Mouse (Mus musculus): ENCODE measurements around the gene Tns1. TPM values are rescaled to one million over a fixed set of nuclear protein-coding genes. Genes with fewer than 3 reads are reported as not detected.

Gene Tns1
- total RNA-seq (2015) = 4.9 and 5.5 TPM in 2 replicates
- 2.9 and 3.2 TPM in 2 replicates for total RNA-seq (2017)

DNA sequence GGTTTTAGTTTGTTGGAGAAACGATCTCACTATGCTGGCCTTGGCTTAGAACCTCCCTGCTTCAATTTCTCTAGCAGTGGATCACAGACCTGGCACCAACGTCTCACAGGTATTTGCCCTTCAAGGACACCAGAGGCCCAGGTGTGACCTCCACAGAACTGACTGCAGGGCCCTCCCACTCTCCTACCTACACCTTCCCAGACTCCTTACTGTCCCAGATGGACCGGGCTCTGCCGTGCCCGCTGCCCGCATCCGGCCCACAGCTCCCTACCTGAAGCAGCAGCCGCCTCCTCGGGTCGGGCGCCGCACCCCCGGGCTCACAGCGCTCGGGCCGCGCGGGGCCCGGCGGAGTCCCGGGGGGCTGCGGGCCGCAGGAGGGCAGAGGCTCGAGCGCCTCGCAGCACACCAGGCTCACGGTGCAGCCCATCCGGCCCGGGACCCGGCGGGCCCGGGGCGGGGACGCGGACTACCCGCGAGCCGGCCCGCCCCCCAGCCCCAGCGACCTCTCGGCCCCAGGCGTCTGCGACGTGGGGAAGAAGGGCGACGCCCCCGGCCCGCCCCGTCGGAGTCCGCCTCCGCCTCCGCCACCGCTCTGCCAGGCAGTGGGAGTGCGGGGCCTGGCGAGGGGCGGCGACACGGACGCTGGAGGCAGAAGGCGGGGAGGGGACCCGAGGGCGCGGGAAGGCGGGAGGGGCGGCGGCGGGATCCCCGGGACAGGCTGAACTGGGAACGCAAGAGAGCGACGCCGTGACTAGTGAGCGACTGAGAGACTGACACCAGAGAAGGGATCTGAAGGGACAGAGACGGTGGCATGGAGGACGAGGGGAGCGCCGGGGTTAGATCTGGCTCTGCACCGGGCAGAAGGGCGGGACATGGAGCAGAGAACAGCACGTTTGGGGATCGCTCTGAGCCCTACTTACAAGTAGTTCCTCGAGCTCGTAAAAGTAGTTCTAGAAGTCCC is at the start of gene Tns1:
TSS of gene Tns1 (minus strand) at position 429 of the 961 bp plus-strand sequence.
- peak; percentile 66 for ATAC-seq (ENCODE audit: poor library complexity, severe bottlenecking)

DNA sequence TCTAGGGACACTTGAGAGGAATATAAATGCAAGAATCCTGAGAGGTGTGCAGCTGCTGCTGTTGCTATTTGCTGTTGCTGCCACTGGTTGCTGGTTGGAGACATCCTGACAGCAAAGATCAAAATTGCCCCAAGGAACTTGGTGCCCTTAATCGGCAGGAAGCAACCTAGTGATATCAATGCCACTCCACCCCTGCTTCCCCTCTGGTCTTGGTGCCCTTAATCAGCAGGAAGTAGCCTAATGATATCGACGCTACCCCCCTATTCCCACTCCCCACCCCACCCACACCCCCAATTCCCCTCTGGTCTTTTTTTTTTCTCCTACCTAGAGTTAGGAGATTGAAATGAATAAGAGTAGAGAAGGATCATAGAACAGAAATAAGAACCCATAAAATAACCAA is 48.5 kb upstream of the Tns1 start:
- ATAC-seq (ENCODE audit: poor library complexity, severe bottlenecking) = no peak

DNA sequence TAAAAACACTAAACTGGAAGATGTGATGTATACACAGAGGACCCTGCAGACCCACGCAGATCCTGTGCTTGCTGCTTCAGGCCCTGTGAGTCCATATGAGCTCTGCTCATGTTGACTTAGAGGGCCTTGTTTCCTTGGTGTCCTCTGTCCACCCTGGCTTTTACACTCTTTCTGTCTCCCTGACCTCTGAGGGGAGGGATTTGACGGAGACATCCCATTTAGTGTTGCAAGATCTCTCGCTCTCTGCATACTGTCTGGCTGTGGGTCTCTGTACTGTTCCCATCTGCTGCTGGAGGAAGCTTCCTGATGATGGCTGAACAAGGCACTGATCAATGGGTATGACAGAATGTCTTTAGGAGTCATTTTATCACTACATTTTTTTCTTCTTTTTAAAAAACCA is 45.5 kb upstream of the Tns1 start:
- no peak for ATAC-seq (ENCODE audit: poor library complexity, severe bottlenecking)

DNA sequence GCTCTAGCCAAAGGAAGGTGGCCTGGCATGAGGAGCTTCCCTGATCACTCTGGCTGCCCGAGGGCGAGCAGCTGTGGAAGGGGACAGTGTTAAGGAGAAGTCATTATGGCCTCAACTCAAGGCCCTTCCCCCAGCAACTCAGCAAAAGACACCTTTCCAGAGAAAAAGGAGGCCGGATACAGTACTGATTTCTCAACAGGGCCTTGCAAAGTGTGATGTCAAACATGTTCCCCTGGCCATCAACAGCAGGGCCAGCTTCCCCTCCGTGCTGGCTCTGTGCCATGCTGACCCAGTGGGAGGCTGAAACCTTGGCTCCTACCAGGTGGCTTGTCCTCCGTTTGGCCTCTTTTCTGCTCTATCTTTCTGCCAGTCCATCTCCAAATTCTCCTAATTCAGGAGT is 42.9 kb upstream of the Tns1 start:
- peak; percentile 98 for ATAC-seq (ENCODE audit: poor library complexity, severe bottlenecking)

DNA sequence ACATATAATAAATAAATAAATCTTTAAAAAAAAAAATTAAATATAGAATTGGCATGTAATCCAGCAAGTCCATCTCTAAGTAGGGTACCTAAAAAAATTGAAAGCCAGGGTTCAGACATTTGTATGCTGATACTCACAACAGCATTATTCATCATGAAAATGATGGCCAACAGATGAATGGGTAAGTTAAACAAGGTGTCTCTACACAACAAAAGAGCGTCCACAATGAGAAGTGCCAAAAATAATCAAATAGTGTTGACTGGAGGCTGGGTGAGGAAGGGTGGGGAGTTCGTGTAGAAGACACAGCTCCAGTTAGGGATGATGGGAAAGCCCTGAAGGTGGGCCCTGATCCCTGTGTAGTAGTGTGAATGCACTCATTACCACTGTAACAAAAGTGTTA is 35.8 kb upstream of the Tns1 start:
- no peak for ATAC-seq (ENCODE audit: poor library complexity, severe bottlenecking)

DNA sequence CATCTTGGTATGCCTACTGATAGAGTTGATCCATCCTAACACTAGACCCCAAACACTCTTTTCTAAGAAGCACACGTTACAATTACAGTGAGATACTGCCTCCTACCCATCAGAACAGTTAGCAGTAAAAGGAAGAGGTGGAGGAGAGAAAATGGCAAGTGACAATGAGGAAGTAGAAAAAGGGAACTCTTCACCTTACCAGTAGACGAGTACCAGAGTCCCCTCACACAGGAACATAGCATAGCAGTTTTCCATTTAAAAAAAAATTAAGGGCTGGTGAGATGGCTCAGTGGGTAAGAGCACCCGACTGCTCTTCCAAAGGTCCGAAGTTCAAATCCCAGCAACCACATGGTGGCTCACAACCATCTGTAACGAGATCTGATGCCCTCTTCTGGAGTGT is 35.4 kb upstream of the Tns1 start:
- peak; percentile 55 for ATAC-seq (ENCODE audit: poor library complexity, severe bottlenecking)

DNA sequence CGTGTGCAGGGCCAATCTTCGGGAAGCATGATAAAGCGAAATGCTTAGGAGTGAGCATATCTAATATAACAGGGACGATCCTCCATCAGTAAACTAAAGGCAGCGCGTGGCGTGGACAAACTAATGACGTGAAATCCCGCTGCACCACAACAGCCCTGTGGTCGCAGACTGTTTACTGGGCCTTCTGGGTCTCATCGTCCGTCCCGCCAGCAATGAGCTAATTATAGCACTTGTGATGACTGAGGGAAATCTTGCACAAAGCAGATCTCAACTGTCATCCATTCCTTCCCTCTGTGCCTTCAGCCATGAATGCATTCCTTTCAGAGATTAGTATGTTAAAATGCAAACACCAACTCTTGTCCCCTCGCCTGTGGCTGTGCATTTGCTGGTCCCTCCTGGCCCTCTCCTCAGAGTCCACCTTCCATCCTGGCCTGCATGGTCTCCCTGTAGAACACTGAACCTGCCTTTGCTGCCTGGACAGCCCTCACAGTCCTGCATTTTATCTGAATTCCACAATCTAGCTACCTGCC is 32.2 kb upstream of the Tns1 start:
- ATAC-seq (ENCODE audit: poor library complexity, severe bottlenecking) = no peak

DNA sequence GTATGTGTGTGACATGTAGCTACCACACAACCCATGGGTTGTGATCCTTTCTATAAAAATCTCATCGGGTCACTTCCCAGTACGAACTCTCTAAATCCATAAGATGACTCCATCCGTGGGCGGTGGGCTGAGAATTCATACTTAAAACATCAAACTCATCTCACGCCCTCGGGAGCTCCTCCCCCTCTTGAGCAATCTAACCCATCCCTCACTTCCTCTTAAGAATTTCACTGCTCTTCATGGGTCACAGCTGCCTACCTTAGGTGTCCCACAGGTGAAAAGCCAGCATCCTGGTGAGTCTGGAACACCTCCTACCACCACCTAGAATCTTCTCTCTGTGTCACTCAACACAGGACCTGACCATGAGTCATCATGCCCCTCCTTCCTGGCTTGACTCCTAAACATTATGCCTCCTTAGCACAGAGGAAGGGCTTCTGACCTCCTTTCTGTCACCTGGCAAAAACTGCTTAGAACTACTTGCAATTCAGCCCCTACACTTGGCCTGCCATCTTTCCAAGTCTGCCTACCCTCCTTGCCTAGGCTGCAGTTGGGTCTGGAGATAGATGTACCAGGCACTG is 31.3 kb upstream of the Tns1 start:
- ATAC-seq (ENCODE audit: poor library complexity, severe bottlenecking) = peak; percentile 72

DNA sequence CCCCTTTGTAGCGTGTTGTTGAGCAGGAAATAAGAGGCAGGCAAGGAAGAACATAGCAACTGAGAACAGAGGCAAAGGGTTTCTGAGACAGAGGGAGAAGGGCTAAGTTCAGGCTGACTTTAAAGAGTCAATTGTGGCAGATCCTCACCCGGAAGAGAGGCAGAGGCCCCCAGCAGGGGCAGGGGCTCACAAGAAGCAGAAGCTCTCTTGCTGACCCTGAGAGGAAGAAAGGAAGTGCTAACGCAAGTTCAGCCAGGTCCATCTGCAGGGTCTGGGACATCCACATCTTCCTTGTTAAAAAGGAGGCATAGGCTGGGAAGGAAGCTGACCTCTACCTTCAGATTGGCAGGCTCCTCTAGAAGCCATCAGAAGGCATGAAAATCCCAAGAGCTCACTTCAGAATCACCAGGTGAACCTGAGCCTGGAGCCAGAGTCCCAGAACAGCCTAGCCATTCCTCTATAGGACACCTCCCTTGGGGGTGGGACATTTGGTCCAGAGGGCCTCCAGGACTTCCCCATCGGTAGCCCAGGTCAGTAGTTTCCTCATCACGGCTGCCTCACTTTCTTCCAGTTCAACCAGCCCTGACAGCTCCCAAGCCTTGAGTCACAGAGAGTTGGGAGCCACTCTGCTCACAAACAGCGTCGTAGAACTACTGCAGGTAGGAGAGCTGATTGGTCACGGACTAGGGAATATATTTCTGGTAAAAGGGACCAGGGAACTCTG is 29.4 kb upstream of the Tns1 start, which contains the start of gene Cxcr2:
TSS of gene Cxcr2 (plus strand) at position 529 of the 724 bp plus-strand sequence.
- peak; percentile 53 for ATAC-seq (ENCODE audit: poor library complexity, severe bottlenecking)

DNA sequence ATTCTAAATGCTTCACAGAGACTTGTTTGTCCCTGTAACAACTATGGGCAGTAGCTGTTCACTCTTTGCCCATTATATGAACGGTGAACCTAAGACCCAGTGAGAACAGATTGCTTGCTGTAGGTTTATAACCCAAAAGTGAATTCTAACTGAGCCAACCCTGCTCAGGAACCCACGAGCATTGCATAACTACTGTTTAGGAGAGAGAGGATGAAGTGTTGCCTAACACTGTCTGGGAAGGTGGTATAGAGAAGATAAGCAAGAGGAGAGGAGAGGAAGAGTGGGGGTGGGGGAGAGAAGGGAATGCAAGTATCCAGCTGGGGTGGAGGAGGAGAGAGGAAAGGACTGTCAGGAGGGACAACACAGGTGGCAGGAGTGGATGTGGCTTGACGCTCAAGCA is 26.8 kb upstream of the Tns1 start:
- ATAC-seq (ENCODE audit: poor library complexity, severe bottlenecking) = no peak

DNA sequence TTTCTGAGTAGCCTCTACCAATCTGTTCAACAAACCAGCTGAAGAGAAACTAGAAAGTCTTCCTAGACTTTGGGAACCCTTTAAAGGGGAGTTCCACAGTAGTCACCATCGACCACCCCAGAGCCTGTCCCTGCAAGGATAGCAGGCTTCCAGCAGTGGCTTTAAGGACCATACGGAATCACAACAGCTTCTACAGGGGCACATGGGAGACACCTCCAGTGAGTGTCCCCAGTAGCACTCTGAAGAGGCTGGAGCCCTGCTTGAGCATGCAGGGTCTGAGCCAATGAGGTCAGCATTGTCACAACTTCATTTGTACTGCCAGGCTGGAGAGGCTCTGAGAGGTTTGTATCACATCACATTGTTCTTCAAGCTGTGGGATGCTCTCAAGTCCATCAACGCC is 25.9 kb upstream of the Tns1 start:
- ATAC-seq (ENCODE audit: poor library complexity, severe bottlenecking) = no peak

DNA sequence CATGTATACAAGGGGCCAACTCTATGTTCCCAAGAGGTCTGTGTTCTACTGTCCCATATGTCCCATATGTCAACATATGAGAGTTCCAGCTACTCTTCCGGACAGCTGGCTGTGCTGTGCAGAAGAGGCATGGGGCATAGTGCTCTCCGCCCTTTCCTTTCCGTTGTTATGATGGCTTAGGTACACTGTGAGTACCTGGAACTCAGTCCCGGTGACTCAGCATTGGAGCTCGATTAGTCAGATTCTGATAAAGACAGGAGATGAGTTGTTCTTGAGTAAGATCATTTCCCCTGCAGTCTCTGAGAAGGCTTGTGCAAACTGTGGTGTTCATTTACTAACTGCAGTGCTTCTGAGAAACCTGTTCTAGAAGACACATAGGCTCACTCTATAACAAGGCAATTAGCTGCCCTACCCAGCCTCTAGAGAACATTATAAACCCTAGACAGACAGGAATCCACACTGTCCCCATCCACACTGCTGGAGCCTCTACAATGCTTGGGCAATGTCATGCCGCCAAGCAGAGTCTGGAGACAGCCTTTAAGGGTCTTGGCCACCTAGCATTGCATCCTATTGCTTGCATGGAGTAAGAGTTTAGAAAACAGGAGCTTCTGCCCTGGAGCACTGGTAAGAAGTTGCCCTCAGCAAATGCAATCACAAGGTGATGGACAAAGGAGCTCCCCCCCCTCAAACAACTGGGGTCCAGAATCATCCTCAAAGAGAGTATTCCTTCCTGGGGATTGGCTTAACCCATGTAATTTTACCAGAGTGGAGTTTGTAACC is 25.0 kb upstream of the Tns1 start:
- ATAC-seq (ENCODE audit: poor library complexity, severe bottlenecking) = peak; percentile 58

DNA sequence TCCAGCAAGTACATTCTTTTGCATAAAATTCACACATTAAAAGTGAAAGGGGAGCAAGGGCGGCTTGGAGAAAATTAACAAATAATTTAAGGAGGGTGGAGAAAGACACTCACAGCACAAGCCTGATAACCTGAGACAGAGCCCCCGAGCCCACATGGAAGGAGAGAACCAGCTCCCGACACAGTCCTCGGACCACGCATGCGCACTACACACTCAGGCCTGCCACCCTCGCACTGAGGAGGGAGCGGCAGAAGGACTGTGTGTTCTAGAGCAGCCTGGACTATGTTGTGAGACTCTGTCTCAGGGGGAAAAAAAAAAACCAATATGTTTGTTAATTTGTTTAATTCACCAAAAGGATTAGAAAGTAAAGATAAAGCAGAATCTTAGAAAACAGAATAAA is 17.5 kb upstream of the Tns1 start:
- ATAC-seq (ENCODE audit: poor library complexity, severe bottlenecking) = no peak

DNA sequence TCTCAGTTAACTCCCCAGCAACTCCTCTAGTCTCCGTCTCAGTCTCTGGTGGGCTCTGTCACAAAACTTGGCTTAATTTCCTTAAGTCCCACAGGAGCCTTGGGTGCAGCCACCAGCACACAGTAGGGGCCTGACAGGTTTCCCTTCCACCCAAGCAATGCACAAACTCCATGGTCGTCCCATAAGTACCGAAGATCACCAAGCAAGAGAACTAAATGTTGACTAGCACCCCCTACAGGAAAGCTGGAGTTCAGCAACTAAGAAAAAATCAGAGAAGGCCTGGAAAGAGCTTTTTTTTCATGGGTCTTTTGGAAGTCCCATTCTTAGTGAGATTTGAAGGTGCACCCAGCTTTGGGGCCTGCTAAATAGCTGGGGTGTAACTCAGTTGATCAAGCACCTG is 15.2 kb upstream of the Tns1 start:
- peak; percentile 56 for ATAC-seq (ENCODE audit: poor library complexity, severe bottlenecking)

DNA sequence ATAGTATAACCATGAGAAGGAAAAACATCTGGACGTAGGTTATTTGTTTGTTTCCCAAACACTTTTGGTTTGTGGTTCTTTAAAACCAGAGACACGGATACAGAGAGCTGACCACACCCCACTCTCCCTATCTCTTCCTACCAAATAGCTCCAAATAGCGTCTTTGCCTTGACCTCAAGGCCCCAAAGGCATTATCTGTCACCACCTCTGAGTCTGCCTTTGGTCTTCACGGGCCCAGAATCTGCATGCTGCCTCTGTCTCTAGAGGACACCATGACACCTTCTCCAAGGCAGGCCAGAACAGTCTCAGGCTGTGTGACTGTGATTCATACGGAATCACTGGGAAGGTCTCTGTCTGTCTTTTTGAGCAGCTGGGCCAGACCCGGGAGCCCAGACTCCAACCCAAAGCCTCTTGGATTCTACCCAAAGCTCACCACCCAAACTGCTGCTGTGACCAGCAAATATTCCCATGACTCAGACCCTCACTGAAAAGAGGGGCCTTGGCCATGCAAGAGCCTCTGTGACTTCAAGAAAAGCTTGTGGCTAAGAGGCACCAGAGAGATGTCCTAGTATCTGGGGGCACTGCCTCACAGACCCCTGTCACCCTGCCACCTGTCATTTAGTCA is 11.2 kb upstream of the Tns1 start:
- ATAC-seq (ENCODE audit: poor library complexity, severe bottlenecking) = no peak

DNA sequence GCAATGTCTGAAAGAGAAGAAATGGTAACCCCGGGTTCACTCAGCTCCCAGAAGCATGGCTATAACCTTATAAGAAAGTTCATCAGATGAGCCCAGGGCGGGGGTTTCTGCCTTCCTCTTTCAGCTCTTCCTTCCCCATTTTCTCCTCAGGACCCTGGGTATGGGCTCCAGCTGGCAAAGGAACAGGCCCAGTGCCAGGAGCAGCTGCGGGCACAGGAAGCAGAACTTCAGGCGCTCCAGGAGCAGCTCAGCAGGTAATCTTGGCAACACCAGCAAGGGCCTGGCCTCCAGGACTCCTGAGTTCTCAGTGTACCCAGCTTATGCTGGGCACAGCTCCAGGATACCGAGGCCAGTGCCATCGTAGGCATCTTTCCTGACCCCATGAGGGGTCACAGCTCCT is 9.7 kb upstream of the Tns1 start:
- peak; percentile 77 for ATAC-seq (ENCODE audit: poor library complexity, severe bottlenecking)

DNA sequence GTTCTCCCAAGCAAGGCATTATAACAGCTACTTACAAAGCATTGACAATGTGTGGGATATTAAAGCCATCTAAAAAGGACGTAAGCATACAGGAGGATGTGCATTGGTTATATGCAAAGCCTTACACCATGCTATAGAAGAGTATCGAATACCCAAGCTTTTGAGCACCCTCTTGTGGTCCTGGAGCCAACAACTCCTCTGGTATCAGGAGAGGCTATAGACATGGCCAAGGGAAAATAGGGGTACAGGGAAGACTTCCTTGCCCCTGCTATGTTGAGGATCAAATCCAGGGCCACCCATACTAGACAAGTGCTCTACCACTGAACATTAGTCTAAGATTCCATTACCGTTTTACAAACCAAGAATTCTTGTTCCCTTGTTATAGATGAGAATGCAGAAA is 7.8 kb upstream of the Tns1 start:
- no peak for ATAC-seq (ENCODE audit: poor library complexity, severe bottlenecking)

DNA sequence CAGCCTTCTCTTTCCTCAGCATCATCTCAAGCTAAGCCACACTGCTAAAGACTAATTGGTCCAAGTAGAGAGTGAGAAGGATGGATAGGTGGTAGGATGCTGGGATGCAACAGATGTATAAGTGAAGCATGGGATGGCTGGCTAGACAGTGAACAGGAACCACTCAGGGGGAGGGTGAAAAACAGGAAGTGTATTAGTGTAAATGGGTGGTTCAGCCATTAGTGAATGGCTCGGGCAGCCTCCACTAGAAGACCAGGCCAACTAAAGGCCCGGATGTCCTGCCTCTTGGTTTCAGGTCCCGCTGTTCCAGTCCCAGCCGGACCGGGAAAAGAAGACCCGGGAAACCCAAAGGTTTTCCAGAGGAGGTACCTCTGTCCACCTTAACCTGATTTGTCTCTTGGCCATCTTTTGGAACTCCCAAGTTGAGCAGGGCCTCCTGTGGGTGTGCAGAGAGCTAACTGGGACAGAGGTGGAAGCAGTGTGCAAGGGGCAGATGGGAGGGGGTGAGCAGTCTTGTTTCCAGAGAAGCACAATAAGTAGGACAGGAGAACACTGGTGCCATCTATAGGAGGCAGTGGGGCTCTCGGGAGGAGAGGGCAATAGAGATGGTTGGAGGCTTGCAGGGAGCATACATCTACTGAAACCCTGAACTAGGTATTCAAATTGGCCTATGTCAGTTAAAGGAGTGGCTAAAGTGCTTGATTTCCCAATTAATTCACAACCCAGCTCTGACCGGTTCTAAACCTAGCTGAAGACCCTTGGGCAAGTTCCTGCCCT is 6.8 kb upstream of the Tns1 start:
- ATAC-seq (ENCODE audit: poor library complexity, severe bottlenecking) = peak; percentile 70

DNA sequence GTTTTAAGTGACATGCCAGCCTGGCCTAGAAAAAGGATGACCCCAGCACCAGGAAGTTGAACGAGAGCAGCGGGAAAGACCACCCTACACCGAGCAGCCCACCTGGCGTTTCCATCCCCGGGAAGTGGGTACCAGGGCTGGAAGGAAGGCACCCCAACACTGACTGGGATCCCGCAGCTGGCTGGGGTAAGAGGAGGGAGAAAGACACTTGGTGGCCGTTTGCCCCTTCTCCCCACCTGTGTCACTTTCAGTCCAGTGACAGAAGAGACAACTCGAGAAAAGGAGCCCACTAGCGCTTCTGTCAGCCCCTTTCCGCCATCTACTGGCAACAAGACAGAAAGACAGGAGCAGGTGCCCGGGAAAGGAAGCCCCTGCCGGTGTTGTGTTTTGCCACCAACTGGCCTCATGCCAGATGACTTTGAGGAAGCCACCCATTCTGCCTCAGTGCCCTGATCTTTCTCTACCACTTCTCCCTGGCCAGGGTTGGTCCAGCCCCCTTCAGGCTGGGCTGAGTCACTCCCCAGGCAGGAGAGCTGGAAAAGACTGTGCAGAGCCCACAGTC is 823 bp upstream of the Tns1 start, which contains the start of gene Rufy4:
TSS of gene Rufy4 (plus strand) at position 551 of the 562 bp plus-strand sequence.
- ATAC-seq (ENCODE audit: poor library complexity, severe bottlenecking) = peak; percentile 90

All from megakaryocyte, adult 5-6 weeks (primary cell).